Mouse (Mus musculus) heart, embryonic 11.5 days (tissue): ENCODE results near the gene Zfp687. TPM values are rescaled to one million over a fixed set of nuclear protein-coding genes. Genes with fewer than 3 reads are reported as not detected.

Source experiments
- ATAC-seq: fragments of 200-750 bp; cut with Nextera tagmentation; replicated peaks from 2 replicates; pipeline ENCODE4 v1.8.0; 2017; ENCODE audit warnings: moderate library complexity; ENCODE audit not compliant: insufficient number of reproducible peaks, low FRiP score, low TSS enrichment
- H3K27ac ChIP-seq: fragments of 300-500 bp; sonication (generic); 2 replicates; pipeline ENCODE4 v1.5.1; 2014; ENCODE audit warnings: mild to moderate bottlenecking, low read depth, low read length
- H3K27me3 ChIP-seq: fragments of 300-500 bp; sonication (generic); 2 replicates; pipeline ENCODE4 v1.6.1; 2014; ENCODE audit warnings: mild to moderate bottlenecking, low read length, mixed read lengths; ENCODE audit not compliant: control insufficient read depth, insufficient read depth
- H3K36me3 ChIP-seq: fragments of 300-500 bp; sonication (generic); 2 replicates; pipeline ENCODE4 v1.6.1; 2014; ENCODE audit warnings: mild to moderate bottlenecking, low read length, moderate library complexity, mixed read lengths; ENCODE audit not compliant: control insufficient read depth, insufficient read depth
- H3K4me1 ChIP-seq: fragments of 300-500 bp; sonication (generic); 2 replicates; pipeline ENCODE4 v1.6.1; 2014; ENCODE audit warnings: low read length; ENCODE audit not compliant: control insufficient read depth, insufficient read depth
- H3K4me2 ChIP-seq: fragments of 300-500 bp; sonication (generic); 2 replicates; pipeline ENCODE4 v1.6.1; 2014; ENCODE audit warnings: mild to moderate bottlenecking, moderate library complexity
- H3K4me3 ChIP-seq: fragments of 300-500 bp; sonication (generic); 2 replicates; pipeline ENCODE4 v1.5.1; 2014; ENCODE audit warnings: low read depth, low read length
- H3K9ac ChIP-seq: fragments of 300-500 bp; sonication (generic); 2 replicates; pipeline ENCODE4 v1.6.1; 2014; ENCODE audit warnings: mild to moderate bottlenecking, low read depth, low read length, moderate library complexity
- H3K9me3 ChIP-seq: fragments of 300-500 bp; sonication (generic); replicated peaks from 2 replicates; pipeline ENCODE4 v1.6.1; 2016; ENCODE audit warnings: low read length; ENCODE audit not compliant: control insufficient read depth
- WGBS: fragments of 180-500 bp; shearing (Covaris S2); extraction: QIAGEN DNeasy Blood & Tissue Kit; methylation state at CpG from one replicate; pipeline ENCODE4 v1.1.7; 2014; ENCODE audit not compliant: insufficient replicate concordance; 5-methylcytosine and 5-hydroxymethylcytosine counted together
- microRNA-seq: library from miRNA; unstranded; fragments of <30 nt; microRNA quantifications from one replicate; pipeline ENCODE4, GENCODE M21; 2016; ENCODE audit warnings: borderline number of aligned reads
- polyA plus RNA-seq: library from polyadenylated mRNA; unstranded; fragments of >200 nt; fragmentation: Nextera tagmentation; extraction: Ambion mirVana; gene quantifications from 2 replicates; pipeline ENCODE4 v1.2.1, GENCODE M21; 2014

Gene Zfp687
- polyA plus RNA-seq, 1 experiment from 2014 or later: 19.6 TPM

DNA sequence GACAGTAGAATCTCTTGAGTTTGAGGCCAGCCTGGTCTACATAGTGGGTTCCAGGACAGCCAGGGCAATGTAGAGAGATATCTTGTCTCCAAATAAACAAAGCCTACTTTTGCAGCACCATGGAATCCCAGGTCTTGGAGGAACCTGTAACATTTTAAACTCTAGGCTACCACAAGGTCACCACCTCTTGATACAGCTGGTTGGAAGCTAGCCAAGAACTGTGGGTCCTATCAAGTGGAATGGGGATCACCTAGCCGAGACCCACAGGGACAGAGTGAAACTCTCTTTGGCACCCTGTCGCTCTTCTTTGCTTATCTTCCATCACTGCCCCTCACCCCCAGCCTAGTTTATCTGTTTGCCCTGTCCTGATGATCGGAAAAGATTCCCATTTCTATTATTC lies 42.7 kb downstream of the Zfp687 start:
- H3K27me3 ChIP-seq: no peaks in the 10 kb centered on the region
- no peaks in the 10 kb centered on the region for H3K9me3 ChIP-seq
- H3K36me3 ChIP-seq: no peaks in the 10 kb centered on the region
- no peak overlapping the region for H3K9ac ChIP-seq
- WGBS: 66% methylated on average over 3 of the region's 3 CpGs
- H3K27ac ChIP-seq: no peak overlapping the region
- no peak for ATAC-seq
- no peak overlapping the region for H3K4me2 ChIP-seq
- H3K4me3 ChIP-seq: no peak overlapping the region
- peaks cover 7% of the 10 kb centered on the region for H3K4me1 ChIP-seq

DNA sequence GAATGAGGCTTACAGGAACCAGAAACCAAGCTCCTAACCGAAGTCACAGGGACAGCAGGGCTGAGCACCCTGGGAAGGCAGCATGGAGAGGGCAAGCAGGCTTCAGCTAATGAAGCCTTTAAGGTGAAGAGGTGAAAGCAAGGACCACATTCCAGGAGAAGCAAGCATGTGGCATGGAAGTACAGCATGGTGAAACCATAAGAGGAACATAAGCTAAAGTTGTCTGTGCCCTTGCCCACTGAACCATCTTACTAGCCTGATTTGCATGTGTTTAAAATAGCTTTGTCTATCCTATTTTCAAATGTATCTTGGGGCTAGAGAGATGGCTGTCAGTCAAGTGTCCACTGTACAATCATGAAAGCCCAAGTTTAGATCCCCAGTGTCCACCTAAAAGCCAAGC lies 49.4 kb downstream of the Zfp687 start:
- Histone ChIP-seq H3K27me3 (no peaks in the 10 kb centered on the region), H3K27ac (no peak overlapping the region), H3K4me1 (no peaks in the 10 kb centered on the region), H3K9me3 (no peaks in the 10 kb centered on the region), H3K4me2 (no peak overlapping the region), H3K36me3 (no peaks in the 10 kb centered on the region), H3K4me3 (no peak overlapping the region), H3K9ac (no peak overlapping the region)
- 57% methylated on average over 1 of the region's 1 CpGs for WGBS
- no peak for ATAC-seq

DNA sequence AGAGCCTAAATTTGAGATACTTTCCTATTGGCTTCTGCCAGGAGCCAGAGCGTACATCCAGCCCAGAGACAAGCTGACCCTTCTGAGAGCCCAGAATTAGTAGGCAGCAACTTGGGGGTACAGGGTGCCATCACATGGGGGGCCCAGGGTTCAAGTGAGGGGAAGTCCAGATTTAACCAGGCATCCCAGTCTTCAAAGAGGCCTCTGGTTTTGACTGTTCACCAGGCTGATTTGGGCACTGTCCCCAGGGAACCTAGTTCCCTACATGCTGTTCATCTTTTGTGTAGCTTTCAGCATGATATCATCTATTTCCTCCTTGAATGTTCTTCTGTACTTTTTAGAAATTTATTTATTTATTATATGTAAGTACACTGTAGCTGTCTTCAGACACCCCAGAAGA lies 50.3 kb downstream of the Zfp687 start:
- Histone ChIP-seq H3K27ac (no peak overlapping the region), H3K4me2 (no peak overlapping the region), H3K9me3 (no peaks in the 10 kb centered on the region), H3K4me3 (no peak overlapping the region), H3K4me1 (no peaks in the 10 kb centered on the region), H3K36me3 (no peaks in the 10 kb centered on the region), H3K9ac (no peak overlapping the region), H3K27me3 (no peaks in the 10 kb centered on the region)
- WGBS: 84% methylated on average over 1 of the region's 1 CpGs
- no peak for ATAC-seq

DNA sequence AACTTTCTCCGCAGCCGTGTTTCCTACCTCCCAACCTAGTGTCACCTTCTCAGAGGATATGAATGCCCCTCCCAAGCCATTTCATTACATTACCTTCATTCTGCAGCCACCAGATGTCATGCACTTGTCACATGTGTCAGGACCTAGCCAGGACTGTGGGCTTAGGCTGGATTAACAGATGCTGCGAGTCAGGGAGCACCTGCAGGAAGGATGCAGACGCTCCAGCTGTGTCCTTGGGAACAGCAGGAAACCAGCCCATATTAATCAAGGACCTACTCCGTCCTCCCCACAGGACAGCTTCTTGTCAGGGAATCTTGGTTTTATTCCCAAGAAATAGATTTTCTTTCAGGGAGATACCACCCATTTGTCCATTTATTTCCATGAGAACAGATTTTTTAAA lies 54.9 kb downstream of the Zfp687 start:
- Histone ChIP-seq H3K4me2 (no peak overlapping the region), H3K27ac (no peak overlapping the region), H3K36me3 (peaks cover 18% of the 10 kb centered on the region), H3K9me3 (no peaks in the 10 kb centered on the region), H3K9ac (no peak overlapping the region), H3K4me3 (no peak overlapping the region), H3K27me3 (no peaks in the 10 kb centered on the region), H3K4me1 (peaks cover 12% of the 10 kb centered on the region)
- 53% methylated on average over 5 of the region's 5 CpGs for WGBS
- no peak for ATAC-seq

DNA sequence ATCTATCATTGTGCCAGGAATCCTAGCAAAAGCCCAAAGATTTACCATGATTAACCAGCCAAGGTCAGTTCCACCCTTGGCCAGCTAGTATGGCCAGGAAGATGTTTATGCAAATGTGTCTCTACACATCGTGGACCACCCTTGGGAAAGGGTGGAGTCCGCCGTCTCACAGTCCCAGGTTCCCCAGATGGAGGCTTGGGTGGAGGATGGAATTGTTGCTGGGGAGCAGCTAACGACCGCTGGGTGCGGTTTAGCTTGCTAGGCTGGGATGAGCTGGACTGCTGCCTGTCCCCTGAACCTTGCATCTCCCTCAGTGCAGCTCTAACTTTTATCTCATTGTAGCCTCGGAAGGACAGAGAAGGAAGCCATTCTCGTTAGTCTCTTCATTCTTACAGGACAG lies 55.4 kb downstream of the Zfp687 start:
- Histone ChIP-seq H3K9ac (no peak overlapping the region), H3K4me2 (no peak overlapping the region), H3K27ac (no peak overlapping the region), H3K27me3 (no peaks in the 10 kb centered on the region), H3K4me3 (no peak overlapping the region), H3K4me1 (peaks cover 13% of the 10 kb centered on the region), H3K36me3 (peaks cover 18% of the 10 kb centered on the region), H3K9me3 (no peaks in the 10 kb centered on the region)
- 43% methylated on average over 8 of the region's 8 CpGs for WGBS
- ATAC-seq: no peak

DNA sequence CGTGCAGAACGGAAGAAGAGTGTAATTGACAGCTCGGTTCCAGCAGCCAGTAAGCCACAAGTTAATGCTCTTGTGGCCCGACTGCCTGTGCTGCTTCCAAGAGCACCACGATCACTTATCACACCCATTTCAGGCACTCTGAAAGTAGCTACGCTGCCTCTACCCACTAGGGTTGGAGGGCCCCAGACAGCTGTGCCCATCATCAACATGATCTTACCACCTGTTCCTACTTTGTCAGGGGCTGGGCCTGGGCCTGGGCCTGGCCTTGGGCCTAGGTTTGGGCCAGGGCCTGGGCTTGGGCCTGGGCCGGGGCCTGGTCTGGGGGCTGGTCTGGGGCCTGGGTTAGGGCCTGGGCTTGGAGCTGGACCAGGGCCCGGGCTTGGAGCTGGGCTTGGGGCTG lies 57.0 kb downstream of the Zfp687 start:
- H3K4me2 ChIP-seq: no peak overlapping the region
- no peaks in the 10 kb centered on the region for H3K9me3 ChIP-seq
- no peaks in the 10 kb centered on the region for H3K27me3 ChIP-seq
- no peak overlapping the region for H3K4me3 ChIP-seq
- no peak overlapping the region for H3K27ac ChIP-seq
- H3K36me3 ChIP-seq: peaks cover 18% of the 10 kb centered on the region
- peaks cover 14% of the 10 kb centered on the region for H3K4me1 ChIP-seq
- no peak for ATAC-seq
- no peak overlapping the region for H3K9ac ChIP-seq
- 80% methylated on average over 8 of the region's 8 CpGs for WGBS

Small RNA genes within 50 kb of the gene (microRNA-seq; reads per million reads assigned to microRNA genes)
- gene Mir7013: 0.54 reads per million

Other genes starting within 250 kb of the Zfp687 start
- gene Cgn, start 229.0 kb downstream of the Zfp687 start, polyA plus RNA-seq: 1.4 and 2.0 TPM in 2 replicates
- gene Pogz, start 177.9 kb downstream of the Zfp687 start, polyA plus RNA-seq: 14.4 and 15.6 TPM in 2 replicates
- 293 and 305 TPM in 2 replicates for gene Psmb4, start 128.5 kb downstream of the Zfp687 start, polyA plus RNA-seq
- 36.8 and 45.6 TPM in 2 replicates for gene Selenbp1, start 82.4 kb downstream of the Zfp687 start, polyA plus RNA-seq
- gene Rfx5, start 61.4 kb downstream of the Zfp687 start, polyA plus RNA-seq: 6.7 and 7.9 TPM in 2 replicates
- 12.9 and 18.5 TPM in 2 replicates for gene Pi4kb, start 40.7 kb downstream of the Zfp687 start, polyA plus RNA-seq
- 231 and 247 TPM in 2 replicates for gene Psmd4, start 27.2 kb upstream of the Zfp687 start, polyA plus RNA-seq
- 11.8 and 14.0 TPM in 2 replicates for gene Pip5k1a, start 91.5 kb upstream of the Zfp687 start, polyA plus RNA-seq
- gene Vps72, start 95.6 kb upstream of the Zfp687 start, polyA plus RNA-seq: 108 and 113 TPM in 2 replicates
- 0.53 and 0.83 TPM in 2 replicates for gene Tmod4, start 109.0 kb upstream of the Zfp687 start, polyA plus RNA-seq
- 57.7 and 61.8 TPM in 2 replicates for gene Scnm1, start 118.6 kb upstream of the Zfp687 start, polyA plus RNA-seq
- gene Lysmd1, start 118.6 kb upstream of the Zfp687 start, polyA plus RNA-seq: 6.5 and 7.6 TPM in 2 replicates
- 0.79 and 1.5 TPM in 2 replicates for gene Tnfaip8l2, start 126.9 kb upstream of the Zfp687 start, polyA plus RNA-seq
- gene Sema6c, start 145.0 kb upstream of the Zfp687 start, polyA plus RNA-seq: 2.2 and 2.8 TPM in 2 replicates
- gene Gabpb2, start 202.5 kb upstream of the Zfp687 start, polyA plus RNA-seq: 5.4 and 7.2 TPM in 2 replicates
- 62.3 and 68.9 TPM in 2 replicates for gene Cdc42se1, start 213.3 kb upstream of the Zfp687 start, polyA plus RNA-seq
- 16.4 and 21.0 TPM in 2 replicates for gene Mllt11, start 216.7 kb upstream of the Zfp687 start, polyA plus RNA-seq
- gene Gm128, start 226.2 kb upstream of the Zfp687 start, polyA plus RNA-seq: 0.30 and 0.62 TPM in 2 replicates
- gene Bnipl, start 235.7 kb upstream of the Zfp687 start, polyA plus RNA-seq: not detected in 2 replicates